Mouse (Mus musculus) hindbrain, embryonic 15.5 days (tissue): ENCODE data around the gene Rasgrp2. TPM values are rescaled to one million over a fixed set of nuclear protein-coding genes. Genes with fewer than 3 reads are reported as not detected.

ENCODE experiments used
- ATAC-seq: fragments of 200-750 bp; cut with Nextera tagmentation; 2 replicates; pipeline ENCODE4 v1.8.0; 2017; ENCODE audit warnings: low read depth, moderate number of reproducible peaks, moderate TSS enrichment; ENCODE audit not compliant: low FRiP score
- H3K27ac ChIP-seq: fragments of 300-500 bp; sonication (generic); replicated peaks from 2 replicates; pipeline ENCODE4 v1.5.1; 2015; ENCODE audit warnings: mild to moderate bottlenecking, inconsistent platforms
- H3K27me3 ChIP-seq: fragments of 300-500 bp; sonication (generic); 2 replicates; pipeline ENCODE4 v1.6.1; 2015; ENCODE audit warnings: control low read depth, inconsistent platforms
- H3K36me3 ChIP-seq: fragments of 300-500 bp; sonication (generic); 2 replicates; pipeline ENCODE4 v1.6.1; 2015; ENCODE audit warnings: control low read depth, inconsistent platforms
- H3K4me1 ChIP-seq: fragments of 300-500 bp; sonication (generic); replicated peaks from 2 replicates; pipeline ENCODE4 v1.6.1; 2015; ENCODE audit warnings: control low read depth, inconsistent platforms
- H3K4me2 ChIP-seq: fragments of 300-500 bp; sonication (generic); 2 replicates; pipeline ENCODE4 v1.6.1; 2015; ENCODE audit warnings: moderate library complexity, mild to moderate bottlenecking, inconsistent platforms
- H3K4me3 ChIP-seq: fragments of 300-500 bp; sonication (generic); 2 replicates; pipeline ENCODE4 v1.5.1; 2015; ENCODE audit warnings: mild to moderate bottlenecking, inconsistent platforms
- H3K9ac ChIP-seq: fragments of 300-500 bp; sonication (generic); 2 replicates; pipeline ENCODE4 v1.6.1; 2015; ENCODE audit warnings: inconsistent platforms
- H3K9me3 ChIP-seq: fragments of 300-500 bp; sonication (generic); 2 replicates; pipeline ENCODE4 v1.6.1; 2016; ENCODE audit warnings: control low read depth, inconsistent platforms
- WGBS: fragments of 180-500 bp; shearing (Covaris S2); methylation state at CpG from one replicate; pipeline ENCODE4 v1.1.7; 2015; 5-methylcytosine and 5-hydroxymethylcytosine counted together
- polyA plus RNA-seq: library from polyadenylated mRNA; unstranded; fragments of >200 nt; fragmentation: Nextera tagmentation; extraction: Ambion mirVana; gene quantifications from 2 replicates; pipeline ENCODE4 v1.2.1, GENCODE M21; 2015

The Rasgrp2 gene
- polyA plus RNA-seq, 1 experiment from 2014 or later, result 140 TPM

GRCm38 (mm10) chr19:6398447-6399284 is 474 bp upstream of the Rasgrp2 start:
- under 1% methylated on average over 39 of the region's 39 CpGs for WGBS
- peak; percentile 76 for ATAC-seq
- H3K36me3 ChIP-seq, result no peaks in the 10 kb centered on the region
- H3K9me3 ChIP-seq, result no peaks in the 10 kb centered on the region
- peak overlapping the region; percentile 52 for H3K9ac ChIP-seq
- H3K4me3 ChIP-seq, result peak overlapping the region; percentile 65
- H3K27me3 ChIP-seq, result peaks cover 9% of the 10 kb centered on the region; the same call in 1 of the 2 replicates
- H3K4me2 ChIP-seq, result peak overlapping the region; percentile 99
- peak overlapping the region; percentile 82 for H3K27ac ChIP-seq
- peaks cover 45% of the 10 kb centered on the region for H3K4me1 ChIP-seq

- Histone ChIP-seq H3K27ac (peak overlapping the region; percentile 82), H3K27me3 (peaks cover 12% of the 10 kb centered on the region; the same call in 1 of the 2 replicates), H3K4me2 (peak overlapping the region; percentile 99), H3K9me3 (no peaks in the 10 kb centered on the region), H3K4me3 (peak overlapping the region; percentile 65), H3K4me1 (peaks cover 45% of the 10 kb centered on the region), H3K36me3 (no peaks in the 10 kb centered on the region), H3K9ac (peak overlapping the region; percentile 52)
- ATAC-seq, result peak; percentile 35; the same call in 1 of the 2 replicates
- 3% methylated on average over 29 of the region's 29 CpGs for WGBS
Measured at GRCm38 (mm10) chr19:6400096-6401086, 1.3 kb downstream of the Rasgrp2 start.

GRCm38 (mm10) chr19:6401131-6401815 is 2.1 kb downstream of the Rasgrp2 start:
- H3K27me3 ChIP-seq, result peaks cover 12% of the 10 kb centered on the region; the same call in 1 of the 2 replicates
- peak overlapping the region; percentile 52 for H3K9ac ChIP-seq
- peaks cover 45% of the 10 kb centered on the region for H3K4me1 ChIP-seq
- WGBS, result under 1% methylated on average over 31 of the region's 32 CpGs
- H3K4me2 ChIP-seq, result peak overlapping the region; percentile 99
- H3K27ac ChIP-seq, result 0 out of 2 replicates have a peak overlapping the region, but pooled peaks have one; percentile 11
- no peak for ATAC-seq
- H3K4me3 ChIP-seq, result peak overlapping the region; percentile 65
- no peaks in the 10 kb centered on the region for H3K9me3 ChIP-seq
- H3K36me3 ChIP-seq, result no peaks in the 10 kb centered on the region

- Histone ChIP-seq H3K4me2 (peak overlapping the region; percentile 99), H3K9me3 (no peaks in the 10 kb centered on the region), H3K4me1 (peaks cover 45% of the 10 kb centered on the region), H3K27me3 (peaks cover 12% of the 10 kb centered on the region; the same call in 1 of the 2 replicates), H3K4me3 (peak overlapping the region; percentile 65), H3K9ac (peak overlapping the region; percentile 52), H3K36me3 (no peaks in the 10 kb centered on the region), H3K27ac (no peak overlapping the region)
- WGBS, result 13% methylated on average over 9 of the region's 9 CpGs
- no peak for ATAC-seq
Measured at GRCm38 (mm10) chr19:6401951-6402350, 2.8 kb downstream of the Rasgrp2 start.

- WGBS, result 76% methylated on average over 10 of the region's 10 CpGs
- Histone ChIP-seq H3K4me1 (peaks cover 36% of the 10 kb centered on the region), H3K27me3 (peaks cover 12% of the 10 kb centered on the region; the same call in 1 of the 2 replicates), H3K9ac (no peak overlapping the region), H3K9me3 (no peaks in the 10 kb centered on the region), H3K27ac (no peak overlapping the region), H3K4me3 (no peak overlapping the region), H3K36me3 (0 out of 2 replicates have a peak, but pooled peaks cover 3% of the 10 kb centered on the region), H3K4me2 (no peak overlapping the region)
- ATAC-seq, result no peak
Measured at GRCm38 (mm10) chr19:6403869-6404268, 4.7 kb downstream of the Rasgrp2 start.

GRCm38 (mm10) chr19:6405433-6405832 is 6.3 kb downstream of the Rasgrp2 start:
- 0 out of 2 replicates have a peak, but pooled peaks cover 3% of the 10 kb centered on the region for H3K36me3 ChIP-seq
- H3K4me3 ChIP-seq, result no peak overlapping the region
- peaks cover 12% of the 10 kb centered on the region; the same call in 1 of the 2 replicates for H3K27me3 ChIP-seq
- H3K4me1 ChIP-seq, result peaks cover 21% of the 10 kb centered on the region
- H3K9ac ChIP-seq, result no peak overlapping the region
- no peak for ATAC-seq
- 65% methylated on average over 10 of the region's 10 CpGs for WGBS
- no peaks in the 10 kb centered on the region for H3K9me3 ChIP-seq
- no peak overlapping the region for H3K27ac ChIP-seq
- no peak overlapping the region for H3K4me2 ChIP-seq

GRCm38 (mm10) chr19:6407109-6407508 is 8.0 kb downstream of the Rasgrp2 start:
- Histone ChIP-seq H3K9me3 (no peaks in the 10 kb centered on the region), H3K4me3 (no peak overlapping the region), H3K36me3 (0 out of 2 replicates have a peak, but pooled peaks cover 3% of the 10 kb centered on the region), H3K4me2 (no peak overlapping the region), H3K4me1 (peaks cover 5% of the 10 kb centered on the region; the same call in 1 of the 2 replicates), H3K27ac (no peak overlapping the region), H3K27me3 (peaks cover 8% of the 10 kb centered on the region; the same call in 1 of the 2 replicates), H3K9ac (no peak overlapping the region)
- ATAC-seq, result no peak
- WGBS, result 71% methylated on average over 8 of the region's 8 CpGs

GRCm38 (mm10) chr19:6407816-6408510 is 8.8 kb downstream of the Rasgrp2 start:
- Histone ChIP-seq H3K9ac (no peak overlapping the region), H3K4me2 (no peak overlapping the region), H3K9me3 (no peaks in the 10 kb centered on the region), H3K27me3 (peaks cover 8% of the 10 kb centered on the region; the same call in 1 of the 2 replicates), H3K36me3 (0 out of 2 replicates have a peak, but pooled peaks cover 3% of the 10 kb centered on the region), H3K4me3 (no peak overlapping the region), H3K4me1 (no peaks in the 10 kb centered on the region; the same call in 1 of the 2 replicates), H3K27ac (no peak overlapping the region)
- ATAC-seq, result no peak
- 51% methylated on average over 16 of the region's 16 CpGs for WGBS

- Histone ChIP-seq H3K36me3 (0 out of 2 replicates have a peak, but pooled peaks cover 3% of the 10 kb centered on the region), H3K4me1 (no peaks in the 10 kb centered on the region; the same call in 1 of the 2 replicates), H3K27ac (no peak overlapping the region), H3K4me2 (no peak overlapping the region), H3K27me3 (peaks cover 2% of the 10 kb centered on the region; the same call in 1 of the 2 replicates), H3K9me3 (no peaks in the 10 kb centered on the region), H3K9ac (no peak overlapping the region), H3K4me3 (no peak overlapping the region)
- no peak for ATAC-seq
- WGBS, result 74% methylated on average over 8 of the region's 8 CpGs
Measured at GRCm38 (mm10) chr19:6408749-6409148, 9.6 kb downstream of the Rasgrp2 start.

- H3K27ac ChIP-seq, result no peak overlapping the region
- no peaks in the 10 kb centered on the region for H3K9me3 ChIP-seq
- no peaks in the 10 kb centered on the region; the same call in 1 of the 2 replicates for H3K4me1 ChIP-seq
- H3K4me3 ChIP-seq, result no peak overlapping the region
- H3K36me3 ChIP-seq, result 0 out of 2 replicates have a peak, but pooled peaks cover 3% of the 10 kb centered on the region
- H3K4me2 ChIP-seq, result no peak overlapping the region
- 76% methylated on average over 5 of the region's 5 CpGs for WGBS
- ATAC-seq, result no peak
- H3K27me3 ChIP-seq, result no peaks in the 10 kb centered on the region
- no peak overlapping the region for H3K9ac ChIP-seq
Measured at GRCm38 (mm10) chr19:6409176-6409575, 10.0 kb downstream of the Rasgrp2 start.
